Mouse (Mus musculus): ENCODE data around the gene Paqr5. TPM values are rescaled to one million over a fixed set of nuclear protein-coding genes. Genes with fewer than 3 reads are reported as not detected.
A peak's percentile ranks its signal among the peaks of the same experiment; 100 is the strongest.

Gene Paqr5
- polyA plus RNA-seq, 1 experiment from 2014 or later = 3.4 TPM

GRCm38 (mm10) chr9:61977258-61977945 is 49.3 kb downstream of the Paqr5 start:
- Histone ChIP-seq H3K4me1 (no peaks in the 10 kb centered on the region), H3K9me3 (no peaks in the 10 kb centered on the region), H3K27ac (no peak overlapping the region), H3K27me3 (no peaks in the 10 kb centered on the region), H3K4me3 (no peak overlapping the region), H3K4me2 (no peak overlapping the region), H3K36me3 (no peaks in the 10 kb centered on the region), H3K9ac (no peak overlapping the region)
- ATAC-seq (ENCODE audit: borderline replicate concordance, extremely low read depth, low FRiP score, low TSS enrichment) = no peak
- 77% methylated on average over 13 of the region's 13 CpGs for WGBS

DNA sequence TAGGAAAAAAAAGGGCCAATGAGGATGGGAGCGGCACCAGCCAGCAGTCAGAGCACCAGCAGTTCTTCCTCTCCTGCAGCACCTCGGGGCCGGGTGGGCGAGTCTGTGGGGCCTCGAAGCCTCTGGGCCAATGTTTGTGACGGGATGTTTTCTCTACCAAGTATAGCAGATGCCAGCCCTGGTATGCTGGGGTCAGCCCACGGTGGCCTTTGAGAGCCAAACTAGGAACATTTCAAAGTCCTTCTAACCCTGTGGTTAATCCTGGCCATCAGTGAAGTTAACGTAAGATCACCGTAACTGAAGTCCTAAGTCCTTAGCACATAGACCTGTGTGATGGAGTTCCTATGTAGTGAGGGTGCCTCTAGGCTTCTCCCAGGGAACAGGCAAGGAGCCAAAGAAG is 54.6 kb downstream of the Paqr5 start:
- Histone ChIP-seq H3K27ac (no peak overlapping the region), H3K4me1 (no peaks in the 10 kb centered on the region), H3K9ac (no peak overlapping the region), H3K9me3 (no peaks in the 10 kb centered on the region), H3K36me3 (no peaks in the 10 kb centered on the region), H3K4me2 (no peak overlapping the region), H3K4me3 (no peak overlapping the region), H3K27me3 (no peaks in the 10 kb centered on the region)
- ATAC-seq (ENCODE audit: borderline replicate concordance, extremely low read depth, low FRiP score, low TSS enrichment) = no peak
- 60% methylated on average over 7 of the region's 9 CpGs for WGBS

- Histone ChIP-seq H3K4me2 (no peak overlapping the region), H3K36me3 (no peaks in the 10 kb centered on the region), H3K9ac (no peak overlapping the region), H3K9me3 (no peaks in the 10 kb centered on the region), H3K27ac (no peak overlapping the region), H3K27me3 (no peaks in the 10 kb centered on the region), H3K4me3 (no peak overlapping the region), H3K4me1 (no peaks in the 10 kb centered on the region)
- no peak for ATAC-seq (ENCODE audit: borderline replicate concordance, extremely low read depth, low FRiP score, low TSS enrichment)
- 54% methylated on average over 3 of the region's 3 CpGs for WGBS
Measured at GRCm38 (mm10) chr9:61971045-61971444, 55.6 kb downstream of the Paqr5 start.

DNA sequence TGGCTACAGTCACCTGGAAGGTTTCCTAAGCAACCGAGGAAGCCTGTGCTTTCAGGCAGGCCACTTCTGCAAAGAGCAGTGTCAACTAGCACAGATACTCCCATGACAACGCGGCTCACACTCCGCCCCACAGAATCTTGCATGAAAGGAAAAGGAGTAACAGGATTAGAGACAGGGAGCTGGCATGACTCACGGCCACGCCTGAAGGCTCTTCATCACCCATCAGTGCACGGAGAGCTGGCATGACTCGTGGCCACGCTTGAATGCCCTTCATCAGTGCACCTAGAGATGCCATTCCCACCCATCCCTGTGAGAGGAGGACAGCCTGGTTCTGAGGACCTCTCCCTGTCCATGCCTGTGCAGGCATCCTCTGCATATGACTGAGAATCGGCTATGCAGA is 59.3 kb downstream of the Paqr5 start:
- no peaks in the 10 kb centered on the region for H3K36me3 ChIP-seq
- H3K4me2 ChIP-seq = no peak overlapping the region
- H3K27me3 ChIP-seq = no peaks in the 10 kb centered on the region
- peaks cover 21% of the 10 kb centered on the region for H3K4me1 ChIP-seq
- no peak for ATAC-seq (ENCODE audit: borderline replicate concordance, extremely low read depth, low FRiP score, low TSS enrichment)
- no peaks in the 10 kb centered on the region for H3K9me3 ChIP-seq
- 59% methylated on average over 10 of the region's 10 CpGs for WGBS
- H3K27ac ChIP-seq = no peak overlapping the region
- H3K9ac ChIP-seq = no peak overlapping the region
- no peak overlapping the region for H3K4me3 ChIP-seq

DNA sequence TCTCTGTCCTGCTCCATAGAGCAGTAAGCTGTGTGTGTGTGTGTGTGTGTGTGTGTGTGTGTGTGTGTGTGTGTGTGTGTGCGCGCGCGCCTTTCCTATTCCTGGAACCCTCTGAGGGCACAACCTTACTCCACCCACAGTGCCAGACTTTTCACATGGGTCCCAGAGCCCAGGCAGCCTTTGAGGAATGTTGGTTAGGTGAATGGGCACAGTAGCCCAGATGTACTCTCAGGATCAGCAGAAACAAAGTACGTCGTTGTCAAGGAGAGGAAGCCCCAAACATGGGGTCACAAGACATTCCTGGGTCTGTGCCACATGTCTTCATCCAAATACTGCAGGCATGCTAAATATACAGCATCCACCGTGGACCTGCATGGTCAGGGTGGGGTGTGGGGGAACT is 60.7 kb downstream of the Paqr5 start:
- peak; percentile 13; the same call in 1 of the 2 replicates for ATAC-seq (ENCODE audit: borderline replicate concordance, extremely low read depth, low FRiP score, low TSS enrichment)
- Histone ChIP-seq H3K4me2 (no peak overlapping the region), H3K4me1 (peaks cover 21% of the 10 kb centered on the region), H3K9me3 (no peaks in the 10 kb centered on the region), H3K36me3 (no peaks in the 10 kb centered on the region), H3K27ac (no peak overlapping the region), H3K4me3 (no peak overlapping the region), H3K27me3 (no peaks in the 10 kb centered on the region), H3K9ac (no peak overlapping the region)
- 82% methylated on average over 7 of the region's 7 CpGs for WGBS

DNA sequence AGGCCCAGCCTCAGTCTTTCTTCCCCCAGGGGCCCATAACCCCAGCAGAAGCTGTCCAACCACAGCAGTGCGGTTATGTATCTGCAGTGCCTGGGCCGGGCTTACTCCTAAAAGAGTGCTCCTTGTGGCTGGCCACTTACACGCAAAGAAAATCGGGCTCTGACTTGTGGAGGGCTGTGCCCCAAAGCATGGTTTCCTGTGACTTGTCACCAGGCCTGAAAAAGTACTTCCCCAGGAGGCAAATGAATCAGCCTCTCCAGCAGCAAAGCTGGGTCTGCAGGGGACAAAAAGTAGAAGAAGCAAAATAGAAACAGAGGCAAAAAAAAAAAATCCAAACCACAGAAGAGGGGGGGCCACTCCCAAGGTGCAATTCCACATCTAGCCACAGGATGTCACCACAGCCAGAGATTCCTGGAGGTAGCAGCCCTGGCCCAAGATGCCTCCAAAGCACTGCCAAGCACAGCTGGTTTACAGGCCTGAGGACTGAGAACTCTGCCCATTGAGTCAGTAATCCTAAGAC is 61.2 kb downstream of the Paqr5 start:
- H3K9me3 ChIP-seq = no peaks in the 10 kb centered on the region
- peak; percentile 31; the same call in 1 of the 2 replicates for ATAC-seq (ENCODE audit: borderline replicate concordance, extremely low read depth, low FRiP score, low TSS enrichment)
- WGBS = 25% methylated on average over 4 of the region's 4 CpGs
- H3K4me1 ChIP-seq = peaks cover 27% of the 10 kb centered on the region
- H3K27ac ChIP-seq = peak overlapping the region; percentile 64
- H3K4me3 ChIP-seq = no peak overlapping the region
- H3K4me2 ChIP-seq = no peak overlapping the region
- no peaks in the 10 kb centered on the region for H3K27me3 ChIP-seq
- no peaks in the 10 kb centered on the region for H3K36me3 ChIP-seq
- no peak overlapping the region for H3K9ac ChIP-seq

- Histone ChIP-seq H3K27me3 (no peaks in the 10 kb centered on the region), H3K4me2 (no peak overlapping the region), H3K4me1 (peaks cover 33% of the 10 kb centered on the region), H3K4me3 (no peak overlapping the region), H3K9ac (no peak overlapping the region), H3K36me3 (no peaks in the 10 kb centered on the region), H3K9me3 (no peaks in the 10 kb centered on the region), H3K27ac (no peak overlapping the region)
- ATAC-seq (ENCODE audit: borderline replicate concordance, extremely low read depth, low FRiP score, low TSS enrichment) = no peak
- WGBS = 59% methylated on average over 6 of the region's 6 CpGs
Measured at GRCm38 (mm10) chr9:61963356-61963755, 63.3 kb downstream of the Paqr5 start.

GRCm38 (mm10) chr9:61961181-61961580 is 65.5 kb downstream of the Paqr5 start:
- Histone ChIP-seq H3K4me2 (no peak overlapping the region), H3K4me1 (peaks cover 33% of the 10 kb centered on the region), H3K4me3 (no peak overlapping the region), H3K9me3 (no peaks in the 10 kb centered on the region), H3K9ac (no peak overlapping the region), H3K27me3 (no peaks in the 10 kb centered on the region), H3K27ac (no peak overlapping the region), H3K36me3 (no peaks in the 10 kb centered on the region)
- no peak for ATAC-seq (ENCODE audit: borderline replicate concordance, extremely low read depth, low FRiP score, low TSS enrichment)
- 78% methylated on average over 4 of the region's 4 CpGs for WGBS

- no peak overlapping the region for H3K9ac ChIP-seq
- no peak overlapping the region for H3K4me2 ChIP-seq
- H3K4me3 ChIP-seq = no peak overlapping the region
- no peaks in the 10 kb centered on the region for H3K36me3 ChIP-seq
- H3K27me3 ChIP-seq = no peaks in the 10 kb centered on the region
- H3K9me3 ChIP-seq = no peaks in the 10 kb centered on the region
- peaks cover 32% of the 10 kb centered on the region for H3K4me1 ChIP-seq
- no peak for ATAC-seq (ENCODE audit: borderline replicate concordance, extremely low read depth, low FRiP score, low TSS enrichment)
- peak overlapping the region; percentile 78 for H3K27ac ChIP-seq
- 22% methylated on average over 5 of the region's 5 CpGs for WGBS
Measured at GRCm38 (mm10) chr9:61960753-61961152, 65.9 kb downstream of the Paqr5 start.

DNA sequence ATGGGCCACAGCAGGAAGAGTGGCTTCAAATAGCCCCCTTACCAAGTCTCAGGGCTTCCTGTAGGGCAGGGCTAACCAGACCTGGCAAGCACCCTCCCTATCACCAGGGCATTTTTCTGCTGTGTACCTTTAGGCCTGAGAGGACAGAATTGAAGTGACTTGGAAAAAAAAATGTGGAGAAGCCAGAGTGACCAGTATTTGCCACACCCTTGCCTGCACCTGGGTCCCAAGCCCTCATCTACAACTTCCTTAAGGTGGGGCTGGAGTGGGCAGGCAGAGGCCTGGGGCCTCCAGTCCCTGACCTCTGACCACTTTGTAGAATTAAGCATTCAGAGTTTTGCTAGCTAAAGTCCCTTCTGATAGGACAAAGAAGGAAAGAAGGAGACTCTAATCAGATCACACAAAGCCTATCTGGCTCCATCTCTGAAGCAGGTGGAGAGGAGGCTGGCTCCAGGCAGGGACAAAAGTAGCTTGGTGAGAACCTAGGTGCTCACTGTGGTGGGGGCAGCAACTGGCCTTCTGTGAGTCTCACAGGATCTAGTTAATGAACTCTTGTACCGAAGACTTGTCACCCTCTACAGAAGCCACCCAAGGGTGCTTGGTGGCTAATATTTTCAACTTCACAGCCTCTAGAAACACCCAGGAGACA is 66.6 kb downstream of the Paqr5 start:
- peak; percentile 58; the same call in 1 of the 2 replicates for ATAC-seq (ENCODE audit: borderline replicate concordance, extremely low read depth, low FRiP score, low TSS enrichment)

GRCm38 (mm10) chr9:61954707-61955106 is 71.9 kb downstream of the Paqr5 start:
- H3K4me1 ChIP-seq = 0 out of 2 replicates have a peak, but pooled peaks cover 3% of the 10 kb centered on the region
- no peak for ATAC-seq (ENCODE audit: borderline replicate concordance, extremely low read depth, low FRiP score, low TSS enrichment)
- H3K27me3 ChIP-seq = no peaks in the 10 kb centered on the region
- H3K4me3 ChIP-seq = no peak overlapping the region
- no peaks in the 10 kb centered on the region for H3K36me3 ChIP-seq
- no peaks in the 10 kb centered on the region for H3K9me3 ChIP-seq
- H3K9ac ChIP-seq = no peak overlapping the region
- H3K27ac ChIP-seq = no peak overlapping the region
- H3K4me2 ChIP-seq = no peak overlapping the region

More for the DNA sequence above, 66.6 kb downstream of the Paqr5 start:
- Histone ChIP-seq H3K4me3 (no peak overlapping the region), H3K4me2 (no peak overlapping the region), H3K27me3 (no peaks in the 10 kb centered on the region), H3K4me1 (peaks cover 25% of the 10 kb centered on the region; the same call in 1 of the 2 replicates), H3K27ac (peak overlapping the region; percentile 78), H3K9ac (no peak overlapping the region), H3K9me3 (no peaks in the 10 kb centered on the region), H3K36me3 (no peaks in the 10 kb centered on the region)
- 61% methylated on average over 1 of the region's 1 CpGs for WGBS

GRCm38 (mm10) chr9:61952241-61952640 is 74.4 kb downstream of the Paqr5 start:
- H3K9ac ChIP-seq = no peak overlapping the region

More at GRCm38 (mm10) chr9:61952241-61952640, 74.4 kb downstream of the Paqr5 start:
- Histone ChIP-seq H3K4me3 (no peak overlapping the region), H3K36me3 (no peaks in the 10 kb centered on the region), H3K27me3 (no peaks in the 10 kb centered on the region), H3K4me1 (peaks cover 7% of the 10 kb centered on the region), H3K9me3 (no peaks in the 10 kb centered on the region), H3K4me2 (no peak overlapping the region), H3K27ac (no peak overlapping the region)
- ATAC-seq (ENCODE audit: borderline replicate concordance, extremely low read depth, low FRiP score, low TSS enrichment) = no peak
- WGBS = 57% methylated on average over 7 of the region's 7 CpGs
